Mouse (Mus musculus) heart, embryonic 11.5 days (tissue): Measurements from ENCODE around the gene Siah1a. TPM values are rescaled to one million over a fixed set of nuclear protein-coding genes. Genes with fewer than 3 reads are reported as not detected.

Experiments used
- ATAC-seq: fragments of 200-750 bp; cut with Nextera tagmentation; replicated peaks from 2 replicates; pipeline ENCODE4 v1.8.0; 2017; ENCODE audit warnings: moderate library complexity; ENCODE audit not compliant: insufficient number of reproducible peaks, low FRiP score, low TSS enrichment
- H3K27ac ChIP-seq: fragments of 300-500 bp; sonication (generic); 2 replicates; pipeline ENCODE4 v1.5.1; 2014; ENCODE audit warnings: mild to moderate bottlenecking, low read depth, low read length
- H3K27me3 ChIP-seq: fragments of 300-500 bp; sonication (generic); 2 replicates; pipeline ENCODE4 v1.6.1; 2014; ENCODE audit warnings: mild to moderate bottlenecking, low read length, mixed read lengths; ENCODE audit not compliant: control insufficient read depth, insufficient read depth
- H3K36me3 ChIP-seq: fragments of 300-500 bp; sonication (generic); 2 replicates; pipeline ENCODE4 v1.6.1; 2014; ENCODE audit warnings: mild to moderate bottlenecking, low read length, moderate library complexity, mixed read lengths; ENCODE audit not compliant: control insufficient read depth, insufficient read depth
- H3K4me1 ChIP-seq: fragments of 300-500 bp; sonication (generic); 2 replicates; pipeline ENCODE4 v1.6.1; 2014; ENCODE audit warnings: low read length; ENCODE audit not compliant: control insufficient read depth, insufficient read depth
- H3K4me2 ChIP-seq: fragments of 300-500 bp; sonication (generic); 2 replicates; pipeline ENCODE4 v1.6.1; 2014; ENCODE audit warnings: mild to moderate bottlenecking, moderate library complexity
- H3K4me3 ChIP-seq: fragments of 300-500 bp; sonication (generic); 2 replicates; pipeline ENCODE4 v1.5.1; 2014; ENCODE audit warnings: low read depth, low read length
- H3K9ac ChIP-seq: fragments of 300-500 bp; sonication (generic); 2 replicates; pipeline ENCODE4 v1.6.1; 2014; ENCODE audit warnings: mild to moderate bottlenecking, low read depth, low read length, moderate library complexity
- H3K9me3 ChIP-seq: fragments of 300-500 bp; sonication (generic); replicated peaks from 2 replicates; pipeline ENCODE4 v1.6.1; 2016; ENCODE audit warnings: low read length; ENCODE audit not compliant: control insufficient read depth
- WGBS: fragments of 180-500 bp; shearing (Covaris S2); extraction: QIAGEN DNeasy Blood & Tissue Kit; methylation state at CpG from one replicate; pipeline ENCODE4 v1.1.7; 2014; ENCODE audit not compliant: insufficient replicate concordance; 5-methylcytosine and 5-hydroxymethylcytosine counted together
- polyA plus RNA-seq: library from polyadenylated mRNA; unstranded; fragments of >200 nt; fragmentation: Nextera tagmentation; extraction: Ambion mirVana; gene quantifications from 2 replicates; pipeline ENCODE4 v1.2.1, GENCODE M21; 2014

Siah1a gene
- polyA plus RNA-seq, 1 experiment from 2014 or later: 30.1 TPM

GRCm38 (mm10) chr8:86720756-86721459 is 24.8 kb downstream of the Siah1a start:
- Histone ChIP-seq H3K4me1 (no peaks in the 10 kb centered on the region), H3K4me2 (no peak overlapping the region), H3K4me3 (no peak overlapping the region), H3K27ac (no peak overlapping the region), H3K27me3 (no peaks in the 10 kb centered on the region), H3K9ac (no peak overlapping the region), H3K36me3 (no peaks in the 10 kb centered on the region; the same call in 1 of the 2 replicates), H3K9me3 (no peaks in the 10 kb centered on the region)
- 89% methylated on average over 6 of the region's 6 CpGs for WGBS
- no peak for ATAC-seq

- Histone ChIP-seq H3K27me3 (no peaks in the 10 kb centered on the region), H3K9ac (no peak overlapping the region), H3K4me1 (no peaks in the 10 kb centered on the region), H3K9me3 (no peaks in the 10 kb centered on the region), H3K4me2 (no peak overlapping the region), H3K4me3 (no peak overlapping the region), H3K27ac (no peak overlapping the region), H3K36me3 (no peaks in the 10 kb centered on the region)
- no peak for ATAC-seq
- 83% methylated on average over 1 of the region's 1 CpGs for WGBS
These were observed 26.4 kb downstream of the Siah1a start for GRCm38 (mm10) chr8:86719368-86719767.

- H3K36me3 ChIP-seq: no peaks in the 10 kb centered on the region
- 87% methylated on average over 2 of the region's 2 CpGs for WGBS
- no peaks in the 10 kb centered on the region for H3K4me1 ChIP-seq
- no peak overlapping the region for H3K4me2 ChIP-seq
- ATAC-seq: no peak
- no peaks in the 10 kb centered on the region for H3K27me3 ChIP-seq
- H3K27ac ChIP-seq: no peak overlapping the region
- no peak overlapping the region for H3K4me3 ChIP-seq
- H3K9me3 ChIP-seq: no peaks in the 10 kb centered on the region
- no peak overlapping the region for H3K9ac ChIP-seq
These were observed 27.3 kb downstream of the Siah1a start for GRCm38 (mm10) chr8:86718332-86718994.

- no peak overlapping the region for H3K4me2 ChIP-seq
- H3K4me1 ChIP-seq: no peaks in the 10 kb centered on the region
- no peak for ATAC-seq
- H3K36me3 ChIP-seq: no peaks in the 10 kb centered on the region; the same call in 1 of the 2 replicates
- H3K27ac ChIP-seq: no peak overlapping the region
- H3K4me3 ChIP-seq: no peak overlapping the region
- WGBS: 81% methylated on average over 14 of the region's 14 CpGs
- no peaks in the 10 kb centered on the region for H3K9me3 ChIP-seq
- no peak overlapping the region for H3K9ac ChIP-seq
- H3K27me3 ChIP-seq: no peaks in the 10 kb centered on the region
These were observed 32.1 kb downstream of the Siah1a start for GRCm38 (mm10) chr8:86713407-86714188.

GRCm38 (mm10) chr8:86712594-86712993 is 33.1 kb downstream of the Siah1a start:
- no peak for ATAC-seq
- H3K4me3 ChIP-seq: no peak overlapping the region
- no peak overlapping the region for H3K9ac ChIP-seq
- H3K27me3 ChIP-seq: no peaks in the 10 kb centered on the region
- no peak overlapping the region for H3K27ac ChIP-seq
- WGBS: 77% methylated on average over 3 of the region's 3 CpGs
- no peaks in the 10 kb centered on the region for H3K9me3 ChIP-seq
- H3K4me1 ChIP-seq: no peaks in the 10 kb centered on the region
- no peak overlapping the region for H3K4me2 ChIP-seq
- no peaks in the 10 kb centered on the region; the same call in 1 of the 2 replicates for H3K36me3 ChIP-seq

- Histone ChIP-seq H3K4me2 (no peak overlapping the region), H3K4me1 (no peaks in the 10 kb centered on the region), H3K4me3 (no peak overlapping the region), H3K9me3 (no peaks in the 10 kb centered on the region), H3K36me3 (no peaks in the 10 kb centered on the region; the same call in 1 of the 2 replicates), H3K27me3 (no peaks in the 10 kb centered on the region), H3K27ac (no peak overlapping the region), H3K9ac (no peak overlapping the region)
- ATAC-seq: no peak
- 64% methylated on average over 4 of the region's 4 CpGs for WGBS
These were observed 37.9 kb downstream of the Siah1a start for GRCm38 (mm10) chr8:86707873-86708272.

GRCm38 (mm10) chr8:86706756-86707155 is 39.0 kb downstream of the Siah1a start:
- 81% methylated on average over 5 of the region's 5 CpGs for WGBS
- no peak for ATAC-seq
- no peak overlapping the region for H3K4me3 ChIP-seq
- H3K27me3 ChIP-seq: no peaks in the 10 kb centered on the region
- no peak overlapping the region for H3K27ac ChIP-seq
- H3K4me1 ChIP-seq: no peaks in the 10 kb centered on the region
- H3K36me3 ChIP-seq: no peaks in the 10 kb centered on the region; the same call in 1 of the 2 replicates
- H3K9ac ChIP-seq: no peak overlapping the region
- no peak overlapping the region for H3K4me2 ChIP-seq
- no peaks in the 10 kb centered on the region for H3K9me3 ChIP-seq

- no peak for ATAC-seq
- Histone ChIP-seq H3K4me3 (no peak overlapping the region), H3K36me3 (no peaks in the 10 kb centered on the region; the same call in 1 of the 2 replicates), H3K4me1 (no peaks in the 10 kb centered on the region), H3K4me2 (no peak overlapping the region), H3K9ac (no peak overlapping the region), H3K9me3 (no peaks in the 10 kb centered on the region), H3K27me3 (no peaks in the 10 kb centered on the region), H3K27ac (no peak overlapping the region)
- 75% methylated on average over 3 of the region's 3 CpGs for WGBS
These were observed 40.4 kb downstream of the Siah1a start for GRCm38 (mm10) chr8:86705317-86705716.
